Mouse (Mus musculus) spleen, adult 2 months (tissue): Measurements from ENCODE around the gene Gm9913.

Experiments
- CTCF ChIP-seq: fragments of 200-500 bp; IDR thresholded peaks from 2 replicates; pipeline ENCODE4 v1.5.1; 2011; ENCODE audit warnings: mild to moderate bottlenecking, inconsistent platforms; ENCODE audit not compliant: insufficient read depth, insufficient read length, insufficient replicate concordance; ENCODE audit errors: extremely low read depth
- POLR2A ChIP-seq: fragments of 200-500 bp; IDR thresholded peaks from 2 replicates; pipeline ENCODE4 v1.6.1; 2011; ENCODE audit warnings: low read depth, low read length, inconsistent platforms

GRCm38 (mm10) chr2:125473228-125473627 is 31.7 kb upstream of the Gm9913 start:
- TF ChIP-seq CTCF (no peak), POLR2A (no peak)
